Mouse (Mus musculus) MEL (cell line): Measurements from ENCODE around the gene Rnf181.

ENCODE experiments used
- CTCF ChIP-seq, 3 experiments: IDR thresholded peaks in 2 of 3; conservative IDR thresholded peaks in 1 of 3; 2 replicates each; pipeline ENCODE4 v1.5.1; 2011 to 2012; ENCODE audit warnings: low read length in 3 of 3, low read depth in 2 of 3, mild to moderate bottlenecking in 2 of 3, improper control_type of control experiment in 1 of 3, inconsistent platforms in 1 of 3, mixed read lengths in 1 of 3, moderate library complexity in 1 of 3; ENCODE audit not compliant: control insufficient read depth in 1 of 3, insufficient read depth in 1 of 3, poor library complexity in 1 of 3, severe bottlenecking in 1 of 3
- ELF1 ChIP-seq: IDR thresholded peaks from 2 replicates; pipeline ENCODE4 v1.6.1; 2014; ENCODE audit warnings: low read depth, mild to moderate bottlenecking, inconsistent platforms, low read length, improper control_type of control experiment, moderate library complexity
- EP300 ChIP-seq, 2 experiments: IDR thresholded peaks; 2 replicates each; pipeline ENCODE4 v1.6.1; 2011; ENCODE audit warnings: improper control_type of control experiment in 2 of 2, low read length in 2 of 2, low read depth in 1 of 2, mild to moderate bottlenecking in 1 of 2
- MXI1 ChIP-seq: IDR thresholded peaks from 2 replicates; pipeline ENCODE4 v1.6.1; 2011; ENCODE audit warnings: mild to moderate bottlenecking, low read depth, low read length, improper control_type of control experiment
- MYB ChIP-seq: IDR thresholded peaks from 2 replicates; pipeline ENCODE4 v1.6.1; 2011; ENCODE audit warnings: mild to moderate bottlenecking, low read depth, low read length, improper control_type of control experiment
- NELFE ChIP-seq: IDR thresholded peaks from 2 replicates; pipeline ENCODE4 v1.6.1; 2011; ENCODE audit warnings: low read depth, low read length, improper control_type of control experiment
- POLR2A ChIP-seq, 2 experiments: IDR thresholded peaks; 2 replicates each; pipeline ENCODE4 v1.6.1; 2011 to 2012; ENCODE audit warnings: low read length in 2 of 2, mild to moderate bottlenecking in 2 of 2, control low read depth in 1 of 2, improper control_type of control experiment in 1 of 2, low read depth in 1 of 2, moderate library complexity in 1 of 2; ENCODE audit not compliant: control insufficient read depth in 1 of 2, insufficient read depth in 1 of 2, poor library complexity in 1 of 2
- POLR2AphosphoS2 ChIP-seq: IDR thresholded peaks from 2 replicates; pipeline ENCODE4 v1.6.1; 2011; ENCODE audit warnings: low read length, improper control_type of control experiment
- RCOR1 ChIP-seq: IDR thresholded peaks from 2 replicates; pipeline ENCODE4 v1.6.1; 2012; ENCODE audit warnings: low read depth, mild to moderate bottlenecking, inconsistent platforms, low read length, improper control_type of control experiment
- TAL1 ChIP-seq: IDR thresholded peaks from 2 replicates; pipeline ENCODE4 v1.6.1; 2012; ENCODE audit warnings: mild to moderate bottlenecking, inconsistent platforms, low read length, moderate library complexity, mixed read lengths

DNA sequence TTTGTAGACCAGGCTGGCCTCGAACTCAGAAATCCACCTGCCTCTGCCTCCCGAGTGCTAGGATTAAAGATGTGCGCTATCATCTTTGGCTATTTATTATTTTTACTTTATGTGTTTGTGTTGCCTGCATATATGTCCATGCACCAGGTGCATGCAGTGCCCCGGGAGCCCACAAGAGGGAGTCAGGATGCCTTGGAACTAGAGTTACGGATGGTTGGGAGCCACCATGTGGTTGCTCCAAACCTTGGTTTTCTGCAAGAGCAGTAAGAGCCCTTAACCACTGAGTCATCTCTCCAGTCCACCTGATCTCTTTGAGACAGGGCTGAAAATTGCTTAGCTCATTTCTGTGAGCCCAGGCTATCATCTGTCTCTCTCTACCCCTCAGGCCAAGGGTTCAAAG is 40.4 kb upstream of the Rnf181 start:
- no peak for TF ChIP-seq RCOR1
- no peak for TF ChIP-seq NELFE
- TF ChIP-seq POLR2AphosphoS2 = no peak
- TF ChIP-seq POLR2A (IDR thresholded peaks at IDR 0.05; ENCODE audit: control insufficient read depth in 1 of 2, insufficient read depth in 1 of 2, low read depth in 1 of 2, low read length in 2 of 2, poor library complexity in 1 of 2) = no peak
- peak; percentile 36; the same call in 1 of the 2 replicates for TF ChIP-seq ELF1
- peak in 2 of 3 experiments; percentile 84 to 99 for TF ChIP-seq CTCF (IDR thresholded peaks at IDR 0.05 in 2 of 3, conservative IDR thresholded peaks at IDR 0.05 in 1 of 3; ENCODE audit: control insufficient read depth in 1 of 3, insufficient read depth in 1 of 3, low read depth in 2 of 3, low read length in 3 of 3, poor library complexity in 1 of 3, severe bottlenecking in 1 of 3)
- 0 out of 2 replicates have a peak, but pooled peaks have one; percentile 43 for TF ChIP-seq MXI1
- TF ChIP-seq MYB = no peak
- TF ChIP-seq TAL1 = no peak
- TF ChIP-seq EP300 (IDR thresholded peaks at IDR 0.05; ENCODE audit: low read depth in 1 of 2, low read length in 2 of 2) = peak in 1 of 2 experiments; percentile 39; a peak in 2 of 4 replicates
